Mouse (Mus musculus): Measurements from ENCODE around the gene Vps8. TPM values are rescaled to one million over a fixed set of nuclear protein-coding genes. Genes with fewer than 3 reads are reported as not detected.
A peak's percentile ranks its signal among the peaks of the same experiment; 100 is the strongest.

The Vps8 gene
- polyA plus RNA-seq, 1 experiment from 2014 or later, result 27.0 TPM

GRCm38 (mm10) chr16:21640766-21641499 is 218.0 kb downstream of the Vps8 start:
- ATAC-seq (ENCODE audit: low FRiP score) (no peak), DNase-seq (ENCODE audit: low spot score) (no peak)
- no peaks in the 10 kb centered on the region for H3K4me1 ChIP-seq (replicated peaks; ENCODE audit: control insufficient read depth, insufficient read depth, low read length)
- 84% methylated on average over 7 of the region's 7 CpGs for WGBS
- H3K27me3 ChIP-seq (ENCODE audit: control insufficient read depth, insufficient read depth, low read length), result no peaks in the 10 kb centered on the region
- no peak overlapping the region for H3K4me3 ChIP-seq (ENCODE audit: low read depth, low read length)
- H3K36me3 ChIP-seq (ENCODE audit: control insufficient read depth, insufficient read depth, low read length), result no peaks in the 10 kb centered on the region
- no peaks in the 10 kb centered on the region for H3K9me3 ChIP-seq (ENCODE audit: control insufficient read depth, low read length)
- no peak overlapping the region for H3K4me2 ChIP-seq (replicated peaks; ENCODE audit: low read depth, low read length)
- H3K27ac ChIP-seq (ENCODE audit: low read depth, low read length), result no peak overlapping the region
- H3K9ac ChIP-seq (ENCODE audit: low read depth, low read length), result no peak overlapping the region

GRCm38 (mm10) chr16:21641944-21642343 is 219.0 kb downstream of the Vps8 start:
- no peak overlapping the region for H3K9ac ChIP-seq (ENCODE audit: low read depth, low read length)
- WGBS, result 92% methylated on average over 3 of the region's 3 CpGs
- no peak for ATAC-seq (ENCODE audit: low FRiP score)
- H3K4me1 ChIP-seq (replicated peaks; ENCODE audit: control insufficient read depth, insufficient read depth, low read length), result no peaks in the 10 kb centered on the region
- H3K27ac ChIP-seq (ENCODE audit: low read depth, low read length), result no peak overlapping the region
- H3K4me2 ChIP-seq (replicated peaks; ENCODE audit: low read depth, low read length), result no peak overlapping the region
- no peak overlapping the region for H3K4me3 ChIP-seq (ENCODE audit: low read depth, low read length)
- no peaks in the 10 kb centered on the region for H3K36me3 ChIP-seq (ENCODE audit: control insufficient read depth, insufficient read depth, low read length)
- DNase-seq (ENCODE audit: low spot score), result no peak
- no peaks in the 10 kb centered on the region for H3K27me3 ChIP-seq (ENCODE audit: control insufficient read depth, insufficient read depth, low read length)
- no peaks in the 10 kb centered on the region for H3K9me3 ChIP-seq (ENCODE audit: control insufficient read depth, low read length)

GRCm38 (mm10) chr16:21642906-21643305 is 220.0 kb downstream of the Vps8 start:
- ATAC-seq (ENCODE audit: low FRiP score) (no peak), DNase-seq (ENCODE audit: low spot score) (no peak)
- H3K9ac ChIP-seq (ENCODE audit: low read depth, low read length), result no peak overlapping the region
- no peak overlapping the region for H3K4me2 ChIP-seq (replicated peaks; ENCODE audit: low read depth, low read length)
- no peak overlapping the region for H3K27ac ChIP-seq (ENCODE audit: low read depth, low read length)
- no peaks in the 10 kb centered on the region for H3K27me3 ChIP-seq (ENCODE audit: control insufficient read depth, insufficient read depth, low read length)
- H3K36me3 ChIP-seq (ENCODE audit: control insufficient read depth, insufficient read depth, low read length), result no peaks in the 10 kb centered on the region
- 89% methylated on average over 5 of the region's 5 CpGs for WGBS
- no peak overlapping the region for H3K4me3 ChIP-seq (ENCODE audit: low read depth, low read length)
- no peaks in the 10 kb centered on the region for H3K4me1 ChIP-seq (replicated peaks; ENCODE audit: control insufficient read depth, insufficient read depth, low read length)
- H3K9me3 ChIP-seq (ENCODE audit: control insufficient read depth, low read length), result no peaks in the 10 kb centered on the region

- no peak overlapping the region for H3K27ac ChIP-seq (ENCODE audit: low read depth, low read length)
- no peak for ATAC-seq (ENCODE audit: low FRiP score)
Observed at GRCm38 (mm10) chr16:21643621-21644041, 220.7 kb downstream of the Vps8 start.

GRCm38 (mm10) chr16:21644066-21644561 is 221.2 kb downstream of the Vps8 start:
- WGBS, result 49% methylated on average over 17 of the region's 17 CpGs
- no peak overlapping the region for H3K27ac ChIP-seq (ENCODE audit: low read depth, low read length)
- no peak overlapping the region for H3K4me3 ChIP-seq (ENCODE audit: low read depth, low read length)
- DNase-seq (ENCODE audit: low spot score) (no peak), ATAC-seq (ENCODE audit: low FRiP score) (no peak)
- H3K4me2 ChIP-seq (replicated peaks; ENCODE audit: low read depth, low read length), result no peak overlapping the region
- H3K9ac ChIP-seq (ENCODE audit: low read depth, low read length), result no peak overlapping the region
- no peaks in the 10 kb centered on the region for H3K36me3 ChIP-seq (ENCODE audit: control insufficient read depth, insufficient read depth, low read length)
- no peaks in the 10 kb centered on the region for H3K9me3 ChIP-seq (ENCODE audit: control insufficient read depth, low read length)
- H3K4me1 ChIP-seq (replicated peaks; ENCODE audit: control insufficient read depth, insufficient read depth, low read length), result no peaks in the 10 kb centered on the region
- H3K27me3 ChIP-seq (ENCODE audit: control insufficient read depth, insufficient read depth, low read length), result no peaks in the 10 kb centered on the region

More at GRCm38 (mm10) chr16:21643621-21644041, 220.7 kb downstream of the Vps8 start:
- H3K4me2 ChIP-seq (replicated peaks; ENCODE audit: low read depth, low read length), result no peak overlapping the region
- DNase-seq (ENCODE audit: low spot score), result no peak
- no peak overlapping the region for H3K4me3 ChIP-seq (ENCODE audit: low read depth, low read length)
- 85% methylated on average over 2 of the region's 2 CpGs for WGBS
- no peaks in the 10 kb centered on the region for H3K4me1 ChIP-seq (replicated peaks; ENCODE audit: control insufficient read depth, insufficient read depth, low read length)
- H3K9ac ChIP-seq (ENCODE audit: low read depth, low read length), result no peak overlapping the region
- no peaks in the 10 kb centered on the region for H3K9me3 ChIP-seq (ENCODE audit: control insufficient read depth, low read length)
- H3K36me3 ChIP-seq (ENCODE audit: control insufficient read depth, insufficient read depth, low read length), result no peaks in the 10 kb centered on the region
- H3K27me3 ChIP-seq (ENCODE audit: control insufficient read depth, insufficient read depth, low read length), result no peaks in the 10 kb centered on the region

- H3K27me3 ChIP-seq (ENCODE audit: control insufficient read depth, insufficient read depth, low read length), result no peaks in the 10 kb centered on the region
- no peaks in the 10 kb centered on the region for H3K36me3 ChIP-seq (ENCODE audit: control insufficient read depth, insufficient read depth, low read length)
- H3K4me3 ChIP-seq (ENCODE audit: low read depth, low read length), result no peak overlapping the region
- no peak for ATAC-seq (ENCODE audit: low FRiP score)
- no peak overlapping the region for H3K9ac ChIP-seq (ENCODE audit: low read depth, low read length)
- no peaks in the 10 kb centered on the region for H3K9me3 ChIP-seq (ENCODE audit: control insufficient read depth, low read length)
- H3K4me2 ChIP-seq (replicated peaks; ENCODE audit: low read depth, low read length), result no peak overlapping the region
- WGBS, result 69% methylated on average over 3 of the region's 3 CpGs
- no peak overlapping the region for H3K27ac ChIP-seq (ENCODE audit: low read depth, low read length)
- DNase-seq (ENCODE audit: low spot score), result no peak
- H3K4me1 ChIP-seq (replicated peaks; ENCODE audit: control insufficient read depth, insufficient read depth, low read length), result no peaks in the 10 kb centered on the region
Observed at GRCm38 (mm10) chr16:21644574-21644973, 221.7 kb downstream of the Vps8 start.

GRCm38 (mm10) chr16:21645915-21646314 is 223.0 kb downstream of the Vps8 start:
- H3K4me2 ChIP-seq (replicated peaks; ENCODE audit: low read depth, low read length), result no peak overlapping the region
- peak overlapping the region; percentile 51; the same call in 1 of the 2 replicates for H3K27ac ChIP-seq (ENCODE audit: low read depth, low read length)

GRCm38 (mm10) chr16:21646496-21646895 is 223.6 kb downstream of the Vps8 start:
- Histone ChIP-seq H3K9me3 (ENCODE audit: control insufficient read depth, low read length) (no peaks in the 10 kb centered on the region), H3K9ac (ENCODE audit: low read depth, low read length) (no peak overlapping the region), H3K36me3 (ENCODE audit: control insufficient read depth, insufficient read depth, low read length) (no peaks in the 10 kb centered on the region), H3K4me3 (ENCODE audit: low read depth, low read length) (no peak overlapping the region), H3K4me2 (replicated peaks; ENCODE audit: low read depth, low read length) (no peak overlapping the region), H3K27me3 (ENCODE audit: control insufficient read depth, insufficient read depth, low read length) (no peaks in the 10 kb centered on the region), H3K27ac (ENCODE audit: low read depth, low read length) (peak overlapping the region; percentile 51; the same call in 1 of the 2 replicates), H3K4me1 (replicated peaks; ENCODE audit: control insufficient read depth, insufficient read depth, low read length) (no peaks in the 10 kb centered on the region)
- 73% methylated on average over 3 of the region's 3 CpGs for WGBS
- ATAC-seq (ENCODE audit: low FRiP score) (no peak), DNase-seq (ENCODE audit: low spot score) (no peak)

More at GRCm38 (mm10) chr16:21645915-21646314, 223.0 kb downstream of the Vps8 start:
- no peak overlapping the region for H3K9ac ChIP-seq (ENCODE audit: low read depth, low read length)
- H3K36me3 ChIP-seq (ENCODE audit: control insufficient read depth, insufficient read depth, low read length), result no peaks in the 10 kb centered on the region
- 83% methylated on average over 3 of the region's 3 CpGs for WGBS
- no peak overlapping the region for H3K4me3 ChIP-seq (ENCODE audit: low read depth, low read length)
- DNase-seq (ENCODE audit: low spot score) (no peak), ATAC-seq (ENCODE audit: low FRiP score) (no peak)
- H3K27me3 ChIP-seq (ENCODE audit: control insufficient read depth, insufficient read depth, low read length), result no peaks in the 10 kb centered on the region
- H3K9me3 ChIP-seq (ENCODE audit: control insufficient read depth, low read length), result no peaks in the 10 kb centered on the region
- no peaks in the 10 kb centered on the region for H3K4me1 ChIP-seq (replicated peaks; ENCODE audit: control insufficient read depth, insufficient read depth, low read length)

- Histone ChIP-seq H3K27ac (ENCODE audit: low read depth, low read length) (no peak overlapping the region), H3K4me2 (replicated peaks; ENCODE audit: low read depth, low read length) (no peak overlapping the region), H3K27me3 (ENCODE audit: control insufficient read depth, insufficient read depth, low read length) (no peaks in the 10 kb centered on the region), H3K4me3 (ENCODE audit: low read depth, low read length) (no peak overlapping the region), H3K4me1 (replicated peaks; ENCODE audit: control insufficient read depth, insufficient read depth, low read length) (no peaks in the 10 kb centered on the region), H3K9ac (ENCODE audit: low read depth, low read length) (no peak overlapping the region), H3K9me3 (ENCODE audit: control insufficient read depth, low read length) (no peaks in the 10 kb centered on the region), H3K36me3 (ENCODE audit: control insufficient read depth, insufficient read depth, low read length) (no peaks in the 10 kb centered on the region)
- whole genome bisulfite sequencing, result 86% methylated on average over 4 of the region's 4 CpGs
- no peak for DNase-seq (ENCODE audit: low spot score)
- ATAC-seq (ENCODE audit: low FRiP score), result no peak
Observed at GRCm38 (mm10) chr16:21648800-21649199, 225.9 kb downstream of the Vps8 start.

Data from hindbrain, embryonic 11.5 days (tissue).